Comparison of ENCODE assay signal across 11 mouse cellular contexts in genomic region chr2:26535517-26536045, GRCm38 (mm10). TPM values are rescaled to one million over a fixed set of nuclear protein-coding genes. Genes with fewer than 3 reads are reported as not detected.
DNase-seq lines count a peak whose midpoint lies in the region; ATAC-seq lines count a peak whose summit lies in the region.
"Had no signal": no experiment of that assay in that cellular context is flagged by ENCODE, and none has a peak within 500 bp of the region (broad histone marks: within the 10 kb centered on the region; RNA-seq: fewer than 3 reads in every experiment).

No protein-coding gene starts in this region.

- H3K4me2 ChIP-seq in lung, embryonic 16.5 days (ENCODE audit: low read depth, low read length), result no peak overlapping the region
- no peak overlapping the region for H3K4me2 ChIP-seq in hindbrain, embryonic 11.5 days (replicated peaks; ENCODE audit: low read depth, low read length)
- H3K4me2 ChIP-seq in midbrain, embryonic 11.5 days, result no peak overlapping the region
- H3K4me2 ChIP-seq: limb, embryonic 13.5 days had no signal

- no peak overlapping the region for H3K9ac ChIP-seq in lung, embryonic 16.5 days (ENCODE audit: low read length)
- no peak overlapping the region for H3K9ac ChIP-seq in hindbrain, embryonic 11.5 days (ENCODE audit: low read depth, low read length)
- H3K9ac ChIP-seq in midbrain, embryonic 11.5 days (ENCODE audit: low read length), result no peak overlapping the region
- H3K9ac ChIP-seq: limb, embryonic 13.5 days had no signal

- H3K4me3 ChIP-seq in lung, embryonic 16.5 days (ENCODE audit: low read length), result no peak overlapping the region
- H3K4me3 ChIP-seq in hindbrain, embryonic 11.5 days (ENCODE audit: low read depth, low read length), result no peak overlapping the region
- H3K4me3 ChIP-seq in midbrain, embryonic 11.5 days (ENCODE audit: low read depth, low read length), result no peak overlapping the region
- H3K4me3 ChIP-seq: limb, embryonic 13.5 days had no signal

- H3K9me3 ChIP-seq in lung, embryonic 16.5 days (ENCODE audit: control insufficient read depth, low read length), result no peaks in the 10 kb centered on the region
- H3K9me3 ChIP-seq in hindbrain, embryonic 11.5 days (ENCODE audit: control insufficient read depth, low read length), result no peaks in the 10 kb centered on the region
- H3K9me3 ChIP-seq in midbrain, embryonic 11.5 days (ENCODE audit: control insufficient read depth, low read length), result no peaks in the 10 kb centered on the region
- H3K9me3 ChIP-seq: limb, embryonic 13.5 days had no signal

- H3K27me3 ChIP-seq in lung, embryonic 16.5 days (ENCODE audit: control insufficient read depth, insufficient read depth, low read depth, low read length), result no peaks in the 10 kb centered on the region
- no peaks in the 10 kb centered on the region for H3K27me3 ChIP-seq in hindbrain, embryonic 11.5 days (ENCODE audit: control insufficient read depth, insufficient read depth, low read length)
- H3K27me3 ChIP-seq in midbrain, embryonic 11.5 days (ENCODE audit: control insufficient read depth, insufficient read depth, low read length), result no peaks in the 10 kb centered on the region
- H3K27me3 ChIP-seq: limb, embryonic 13.5 days had no signal

- ATAC-seq in lung, embryonic 16.5 days (ENCODE audit: low read depth), result no peak
- ATAC-seq in hindbrain, embryonic 11.5 days (ENCODE audit: low FRiP score), result peak; percentile 68
- peak; percentile 66 for ATAC-seq in midbrain, embryonic 11.5 days (ENCODE audit: low FRiP score)

- DNase-seq in lung, postnatal 4 days, result no peak
- peak; percentile 59 for DNase-seq in hindbrain, embryonic 11.5 days (ENCODE audit: low spot score)
- peak; percentile 88 for DNase-seq in midbrain, embryonic 11.5 days (ENCODE audit: low spot score, missing footprints)
- peak; percentile 17 for DNase-seq in right cerebral cortex, postnatal 4 days
- DNase-seq in gastrocnemius, postnatal 36 days, result no peak
- no peak for DNase-seq in MN1 (ENCODE audit: low spot score)
- no peak for DNase-seq in spleen, postnatal 14 days (ENCODE audit: low spot score in 2 of 2)

- intact Hi-C loops in gastrocnemius, postnatal 36 days (cut with DNase I), result no loop called here

- WGBS in lung, embryonic 16.5 days, result 46% methylated on average over 4 of the region's 4 CpGs
- 15% methylated on average over 4 of the region's 4 CpGs for WGBS in hindbrain, embryonic 11.5 days
- 25% methylated on average over 4 of the region's 4 CpGs for WGBS in midbrain, embryonic 11.5 days

- H3K36me3 ChIP-seq in lung, embryonic 16.5 days (ENCODE audit: control insufficient read depth, insufficient read depth, low read length), result no peaks in the 10 kb centered on the region
- H3K36me3 ChIP-seq in hindbrain, embryonic 11.5 days (ENCODE audit: control insufficient read depth, insufficient read depth, low read length), result no peaks in the 10 kb centered on the region
- no peaks in the 10 kb centered on the region for H3K36me3 ChIP-seq in midbrain, embryonic 11.5 days (ENCODE audit: control insufficient read depth, insufficient read depth, low read length)
- H3K36me3 ChIP-seq: limb, embryonic 13.5 days had no signal

- H3K27ac ChIP-seq in lung, embryonic 16.5 days (ENCODE audit: low read length), result peak overlapping the region; percentile 56; the same call in 1 of the 2 replicates
- peak overlapping the region; percentile 88 for H3K27ac ChIP-seq in hindbrain, embryonic 11.5 days (ENCODE audit: low read depth, low read length)
- peak overlapping the region; percentile 74 for H3K27ac ChIP-seq in midbrain, embryonic 11.5 days (ENCODE audit: low read depth, low read length)
- H3K27ac ChIP-seq: limb, embryonic 13.5 days had no signal

- H3K4me1 ChIP-seq in lung, embryonic 16.5 days (replicated peaks; ENCODE audit: control insufficient read depth, insufficient read depth, low read length), result peaks cover 24% of the 10 kb centered on the region
- H3K4me1 ChIP-seq in hindbrain, embryonic 11.5 days (replicated peaks; ENCODE audit: control insufficient read depth, insufficient read depth, low read length), result peaks cover 21% of the 10 kb centered on the region
- peaks cover 26% of the 10 kb centered on the region for H3K4me1 ChIP-seq in midbrain, embryonic 11.5 days (ENCODE audit: control insufficient read depth, insufficient read depth, low read length)

RNA-seq across cellular contexts. Expression of gene Notch1, which starts 19.1 kb away (rescaled TPM):
- 20.5 and 22.0 TPM in 2 replicates for polyA plus RNA-seq in lung, embryonic 16.5 days (2015; fragmentation: Nextera tagmentation; extraction: Ambion mirVana)
- polyA plus RNA-seq in hindbrain, embryonic 11.5 days (2014; fragmentation: Nextera tagmentation; extraction: Ambion mirVana), result 48.9 and 66.8 TPM in 2 replicates
- 40.8 and 47.5 TPM in 2 replicates for polyA plus RNA-seq in midbrain, embryonic 11.5 days (2014; fragmentation: Nextera tagmentation; extraction: Ambion mirVana)
- total RNA-seq in gastrocnemius, postnatal 36 days (2021), result 1 to 10 TPM; 7.7 to 8.0 TPM

RNA-seq across cellular contexts. Expression of gene Egfl7, which starts 44.2 kb away (rescaled TPM):
- 371 and 375 TPM in 2 replicates for polyA plus RNA-seq in lung, embryonic 16.5 days (2015; fragmentation: Nextera tagmentation; extraction: Ambion mirVana)
- polyA plus RNA-seq in hindbrain, embryonic 11.5 days (2014; fragmentation: Nextera tagmentation; extraction: Ambion mirVana), result 62.7 and 65.2 TPM in 2 replicates
- 52.6 and 58.3 TPM in 2 replicates for polyA plus RNA-seq in midbrain, embryonic 11.5 days (2014; fragmentation: Nextera tagmentation; extraction: Ambion mirVana)
- total RNA-seq in gastrocnemius, postnatal 36 days (2021), result 10 to 100 TPM; 50.0 to 62.2 TPM

RNA-seq across cellular contexts. Expression of gene Gm20532, which starts 50.9 kb away (rescaled TPM):
- not detected in 2 replicates for polyA plus RNA-seq in lung, embryonic 16.5 days (2015; fragmentation: Nextera tagmentation; extraction: Ambion mirVana)
- not detected in 2 replicates for polyA plus RNA-seq in hindbrain, embryonic 11.5 days (2014; fragmentation: Nextera tagmentation; extraction: Ambion mirVana)
- not detected in 2 replicates for polyA plus RNA-seq in midbrain, embryonic 11.5 days (2014; fragmentation: Nextera tagmentation; extraction: Ambion mirVana)
- not detected for total RNA-seq in gastrocnemius, postnatal 36 days (2021)
- total RNA-seq: megakaryocyte-erythroid progenitor cell, adult 5-6 weeks had no signal
- polyA plus RNA-seq: limb, embryonic 13.5 days; stomach, embryonic 14.5 days had no signal

Comparison
In these comparisons a context has a peak if more than half of its experiments do, and no peak if none do; other contexts are left out.
1. DNase-seq: peak in hindbrain, embryonic 11.5 days (single experiment), midbrain, embryonic 11.5 days (single experiment) and right cerebral cortex, postnatal 4 days (single experiment); none in lung, postnatal 4 days (0 of 2), gastrocnemius, postnatal 36 days (0 of 2), MN1 (single experiment) and spleen, postnatal 14 days (0 of 2).
2. Peak in every context shown above with its lines, with median percentiles within 50 percentile points of each other: H3K27ac ChIP-seq.